Mouse (Mus musculus) E14TG2a.4 (cell line): Measurements from ENCODE around the gene Use1.

ENCODE experiments used
- H3K27me3 ChIP-seq: 2 replicates; pipeline ENCODE4 v1.6.1; 2014; ENCODE audit warnings: low read length, control low read depth; ENCODE audit not compliant: insufficient read depth
- H3K36me3 ChIP-seq: 2 replicates; pipeline ENCODE4 v1.6.1; 2014; ENCODE audit warnings: low read length, control low read depth; ENCODE audit not compliant: insufficient read depth
- H3K4me1 ChIP-seq: replicated peaks from 2 replicates; pipeline ENCODE4 v1.6.1; 2014; ENCODE audit warnings: low read depth, low read length, control low read depth
- H3K4me3 ChIP-seq: replicated peaks from 2 replicates; pipeline ENCODE4 v1.5.1; 2014; ENCODE audit warnings: mild to moderate bottlenecking, low read length
- H3K9me3 ChIP-seq: 2 replicates; pipeline ENCODE4 v1.6.1; 2014; ENCODE audit warnings: low read length, control low read depth
- CTCF ChIP-seq: conservative IDR thresholded peaks from 2 replicates; pipeline ENCODE4 v1.5.1; 2014; ENCODE audit warnings: low read length
- NANOG ChIP-seq: IDR thresholded peaks from 2 replicates; pipeline ENCODE4 v1.6.1; 2014; ENCODE audit warnings: borderline replicate concordance, low read length, mixed read lengths
- POU5F1 ChIP-seq: IDR thresholded peaks from 2 replicates; pipeline ENCODE4 v1.6.1; 2014; ENCODE audit warnings: low read length, borderline replicate concordance

The Use1 gene

GRCm38 (mm10) chr8:71381971-71382961 lies 15.6 kb downstream of the Use1 start:
- Histone ChIP-seq H3K36me3 (peaks cover 22% of the 10 kb centered on the region), H3K27me3 (peaks cover 36% of the 10 kb centered on the region), H3K9me3 (no peaks in the 10 kb centered on the region), H3K4me3 (peak overlapping the region; percentile 93), H3K4me1 (peaks cover 77% of the 10 kb centered on the region)
- TF ChIP-seq CTCF (no peak), NANOG (no peak), POU5F1 (no peak)

GRCm38 (mm10) chr8:71383396-71383795 lies 16.7 kb downstream of the Use1 start:
- no peak for TF ChIP-seq CTCF
- TF ChIP-seq NANOG, result no peak
- TF ChIP-seq POU5F1, result no peak
- peaks cover 84% of the 10 kb centered on the region for H3K4me1 ChIP-seq
- H3K9me3 ChIP-seq, result no peaks in the 10 kb centered on the region
- H3K4me3 ChIP-seq, result peak overlapping the region; percentile 43
- peaks cover 11% of the 10 kb centered on the region for H3K36me3 ChIP-seq
- peaks cover 24% of the 10 kb centered on the region for H3K27me3 ChIP-seq

DNA sequence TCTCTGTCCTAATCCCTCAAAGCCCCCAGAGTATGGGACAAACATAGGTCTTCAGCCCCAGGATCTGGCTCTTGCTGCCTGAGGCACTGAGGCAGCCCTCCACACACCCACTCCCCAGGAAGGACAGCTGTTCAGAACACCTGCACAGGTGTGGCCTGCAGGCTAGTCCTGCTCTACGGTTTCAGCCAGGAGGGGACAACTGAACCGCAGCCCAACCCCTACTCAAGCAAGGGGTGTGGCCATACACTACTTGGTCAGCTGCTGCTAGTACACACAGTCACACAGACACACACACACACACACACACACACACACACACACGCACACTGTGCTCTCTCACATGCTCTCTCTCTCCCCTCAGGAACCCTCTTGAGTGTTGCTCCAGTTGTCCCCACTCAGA lies 17.2 kb downstream of the Use1 start:
- Histone ChIP-seq H3K4me3 (peak overlapping the region; percentile 43), H3K9me3 (no peaks in the 10 kb centered on the region), H3K27me3 (peaks cover 20% of the 10 kb centered on the region), H3K4me1 (peaks cover 84% of the 10 kb centered on the region), H3K36me3 (peaks cover 6% of the 10 kb centered on the region)
- no peak for TF ChIP-seq CTCF
- TF ChIP-seq NANOG, result no peak
- TF ChIP-seq POU5F1, result no peak

- TF ChIP-seq CTCF, result peak; percentile 62
- no peak for TF ChIP-seq POU5F1
- no peak for TF ChIP-seq NANOG
- peaks cover 6% of the 10 kb centered on the region for H3K27me3 ChIP-seq
- H3K4me3 ChIP-seq, result peak overlapping the region; percentile 73
- peaks cover 69% of the 10 kb centered on the region for H3K4me1 ChIP-seq
- no peaks in the 10 kb centered on the region for H3K36me3 ChIP-seq
- no peaks in the 10 kb centered on the region for H3K9me3 ChIP-seq
Measured at GRCm38 (mm10) chr8:71385212-71385835, 18.7 kb downstream of the Use1 start.

DNA sequence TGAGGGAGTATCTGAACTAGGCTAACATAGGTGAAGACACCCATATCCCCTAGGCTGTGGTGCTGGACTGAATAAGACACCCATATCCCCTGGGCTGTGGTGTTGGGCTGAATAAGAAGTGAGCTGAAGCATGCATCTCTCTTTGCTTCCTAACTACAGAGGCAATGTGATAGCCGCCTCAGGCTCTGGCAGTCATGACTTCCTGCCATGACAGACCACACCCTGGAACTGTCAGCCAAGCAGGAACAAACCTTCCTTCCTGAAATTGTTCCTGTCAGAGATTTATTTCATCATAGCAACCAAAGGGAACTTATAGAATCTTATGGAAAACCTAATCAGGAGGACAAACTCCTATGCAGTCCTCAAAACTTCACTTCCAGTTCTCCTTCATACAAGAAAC lies 21.6 kb downstream of the Use1 start:
- Histone ChIP-seq H3K4me3 (no peak overlapping the region), H3K36me3 (no peaks in the 10 kb centered on the region), H3K4me1 (peaks cover 76% of the 10 kb centered on the region), H3K9me3 (no peaks in the 10 kb centered on the region), H3K27me3 (no peaks in the 10 kb centered on the region)
- TF ChIP-seq CTCF (no peak), POU5F1 (no peak), NANOG (no peak)

DNA sequence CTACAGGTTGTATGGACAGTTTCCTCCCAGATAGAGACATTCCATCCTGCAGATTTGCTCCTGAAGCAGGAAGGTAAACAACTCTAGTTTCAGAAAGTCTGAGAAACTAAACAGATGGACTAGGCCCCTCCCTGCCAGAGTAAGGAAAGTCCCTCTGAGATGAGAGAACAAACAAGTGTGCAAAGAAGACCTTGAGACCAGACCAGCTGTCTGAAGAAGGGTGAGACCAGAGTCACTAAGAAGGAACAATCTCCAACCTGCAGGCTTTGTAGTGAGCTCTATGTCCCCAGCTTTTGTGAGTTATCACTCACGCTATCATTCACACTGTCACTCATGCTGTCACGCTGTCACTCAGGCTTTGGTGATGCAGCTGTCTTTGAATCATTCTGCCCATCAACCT lies 25.0 kb downstream of the Use1 start:
- no peaks in the 10 kb centered on the region for H3K9me3 ChIP-seq

DNA sequence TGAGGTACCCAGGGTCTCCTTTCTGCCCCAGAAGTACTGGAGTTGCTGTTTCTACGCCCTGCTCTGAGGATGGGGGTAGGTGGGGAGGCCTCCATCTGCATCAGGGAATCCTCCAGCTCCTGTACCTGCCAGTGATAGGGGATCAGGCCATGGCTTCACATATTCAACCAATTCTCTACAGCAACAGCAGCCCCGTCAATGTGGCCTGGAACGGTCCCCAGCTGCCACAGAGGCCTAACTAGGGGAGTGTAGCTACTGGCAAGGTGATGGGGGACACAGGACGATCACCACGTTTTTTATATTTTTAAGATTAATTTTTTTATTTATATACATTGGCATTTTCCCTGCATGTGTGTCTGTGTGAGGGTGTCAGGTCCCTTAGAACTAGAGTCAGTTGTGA lies 25.7 kb downstream of the Use1 start:
- H3K4me1 ChIP-seq, result peaks cover 54% of the 10 kb centered on the region
- H3K36me3 ChIP-seq, result no peaks in the 10 kb centered on the region
- TF ChIP-seq POU5F1 (no peak), CTCF (no peak), NANOG (no peak)
- H3K27me3 ChIP-seq, result no peaks in the 10 kb centered on the region
- no peaks in the 10 kb centered on the region for H3K9me3 ChIP-seq
- no peak overlapping the region for H3K4me3 ChIP-seq

More for the DNA sequence above, 25.0 kb downstream of the Use1 start:
- Histone ChIP-seq H3K4me1 (peaks cover 58% of the 10 kb centered on the region), H3K36me3 (no peaks in the 10 kb centered on the region), H3K27me3 (no peaks in the 10 kb centered on the region), H3K4me3 (no peak overlapping the region)
- no peak for TF ChIP-seq NANOG
- no peak for TF ChIP-seq POU5F1
- no peak for TF ChIP-seq CTCF

GRCm38 (mm10) chr8:71392871-71393270 lies 26.2 kb downstream of the Use1 start:
- H3K4me1 ChIP-seq, result peaks cover 54% of the 10 kb centered on the region
- H3K36me3 ChIP-seq, result 0 out of 2 replicates have a peak, but pooled peaks cover 5% of the 10 kb centered on the region
- H3K27me3 ChIP-seq, result no peaks in the 10 kb centered on the region
- TF ChIP-seq POU5F1 (no peak), NANOG (no peak), CTCF (no peak)
- H3K9me3 ChIP-seq, result no peaks in the 10 kb centered on the region
- H3K4me3 ChIP-seq, result no peak overlapping the region
